In genomic region chr4:58170430-58170829, GRCm38 (mm10) we compare ENCODE assay signal across 12 mouse cellular contexts. TPM values are rescaled to one million over a fixed set of nuclear protein-coding genes. Genes with fewer than 3 reads are reported as not detected.
A peak's percentile ranks its signal among the peaks of the same experiment; 100 is the strongest.
DNase-seq lines count a peak whose midpoint lies in the region; ATAC-seq lines count a peak whose summit lies in the region.
"Had no signal": no experiment of that assay in that cellular context is flagged by ENCODE, and none has a peak within 500 bp of the region (broad histone marks: within the 10 kb centered on the region; RNA-seq: fewer than 3 reads in every experiment).

No protein-coding gene starts in this region.

- no peak overlapping the region for H3K4me2 ChIP-seq in liver, embryonic 11.5 days

- H3K36me3 ChIP-seq in limb, embryonic 10.5 days, result no peaks in the 10 kb centered on the region
- H3K36me3 ChIP-seq in liver, embryonic 11.5 days (ENCODE audit: control insufficient read depth, insufficient read depth, low read length), result no peaks in the 10 kb centered on the region
- H3K36me3 ChIP-seq: G1E had no signal

- WGBS in limb, embryonic 10.5 days, result 51% methylated on average over 5 of the region's 5 CpGs
- 73% methylated on average over 5 of the region's 5 CpGs for WGBS in liver, embryonic 11.5 days

- peaks cover 26% of the 10 kb centered on the region for H3K4me1 ChIP-seq in limb, embryonic 10.5 days
- H3K4me1 ChIP-seq in liver, embryonic 11.5 days (replicated peaks; ENCODE audit: control insufficient read depth, insufficient read depth, low read length), result no peaks in the 10 kb centered on the region

- no peak overlapping the region for H3K9ac ChIP-seq in liver, embryonic 11.5 days (ENCODE audit: low read depth, low read length)

- peak overlapping the region; percentile 39; the same call in 1 of the 2 replicates for H3K27ac ChIP-seq in limb, embryonic 10.5 days
- no peak overlapping the region for H3K27ac ChIP-seq in liver, embryonic 11.5 days (ENCODE audit: low read depth, low read length)

- H3K9me3 ChIP-seq in limb, embryonic 10.5 days (replicated peaks), result no peaks in the 10 kb centered on the region
- no peaks in the 10 kb centered on the region for H3K9me3 ChIP-seq in liver, embryonic 11.5 days (ENCODE audit: control insufficient read depth, low read length)

- H3K4me3 ChIP-seq in limb, embryonic 10.5 days, result no peak overlapping the region
- H3K4me3 ChIP-seq in liver, embryonic 11.5 days (ENCODE audit: low read depth, low read length), result no peak overlapping the region

- DNase-seq in embryo, embryonic 11 days, result peak; percentile 31
- no peak for DNase-seq in embryo, embryonic 10 days (ENCODE audit: low spot score)
- DNase-seq in urinary bladder, postnatal 14 days (ENCODE audit: low spot score), result peak; percentile 15
- DNase-seq in urinary bladder, postnatal 10 days (ENCODE audit: low spot score), result no peak
- no peak for DNase-seq in limb, embryonic 10.5 days (ENCODE audit: low spot score)
- no peak for DNase-seq in liver, embryonic 11.5 days (ENCODE audit: low spot score)
- DNase-seq in cerebellum, adult 9-10 months, result no peak
- DNase-seq: adrenal gland, adult 2 months; retina, postnatal 1 day had no signal

- no peak for ATAC-seq in liver, embryonic 11.5 days (replicated peaks; ENCODE audit: low FRiP score)
- ATAC-seq in megakaryocyte, adult 5-6 weeks (ENCODE audit: poor library complexity, severe bottlenecking), result no peak

- no peaks in the 10 kb centered on the region for H3K27me3 ChIP-seq in limb, embryonic 10.5 days (ENCODE audit: low read depth, poor library complexity, severe bottlenecking)
- no peaks in the 10 kb centered on the region for H3K27me3 ChIP-seq in liver, embryonic 11.5 days (replicated peaks; ENCODE audit: control insufficient read depth, insufficient read depth, low read length)

RNA-seq across cellular contexts. Expression of gene Svep1, which starts 36.2 kb away (rescaled TPM):
- polyA plus RNA-seq in limb, embryonic 10.5 days (2016; fragmentation: Nextera tagmentation; extraction: Ambion mirVana), result 2.0 and 2.3 TPM in 2 replicates
- 1.3 and 1.6 TPM in 2 replicates for polyA plus RNA-seq in liver, embryonic 11.5 days (2014; fragmentation: Nextera tagmentation; extraction: Ambion mirVana)
- total RNA-seq in megakaryocyte, adult 5-6 weeks (2015), result 0.43 TPM in 1 of 2 replicates, not detected in the other
- 0.04 and 0.07 TPM in 2 replicates for total RNA-seq in megakaryocyte, adult 5-6 weeks (2017)
- total RNA-seq: megakaryocyte progenitor cell, adult 5-6 weeks had no signal
- polyA plus RNA-seq: G1E had no signal

Comparison
In these comparisons a context has a peak if more than half of its experiments do, and no peak if none do; other contexts are left out.
1. DNase-seq: peak in embryo, embryonic 11 days (single experiment) and urinary bladder, postnatal 14 days (single experiment); none in embryo, embryonic 10 days (single experiment), urinary bladder, postnatal 10 days (single experiment), limb, embryonic 10.5 days (single experiment), liver, embryonic 11.5 days (single experiment) and cerebellum, adult 9-10 months (single experiment).